Comparison of ENCODE assay signal across 8 mouse cellular contexts in genomic region chr9:20642101-20642895, GRCm38 (mm10). TPM values are rescaled to one million over a fixed set of nuclear protein-coding genes. Genes with fewer than 3 reads are reported as not detected.
A peak's percentile ranks its signal among the peaks of the same experiment; 100 is the strongest.
DNase-seq lines count a peak whose midpoint lies in the region; ATAC-seq and TF ChIP-seq lines count a peak whose summit lies in the region.

Ubl5 (plus strand) TSS chr9:20642878.

- no peaks in the 10 kb centered on the region for H3K27me3 ChIP-seq in liver, embryonic 11.5 days (replicated peaks; ENCODE audit: control insufficient read depth, insufficient read depth, low read length)
- H3K27me3 ChIP-seq in myocyte (ENCODE audit: control insufficient read depth, insufficient read depth, insufficient read length): no peaks in the 10 kb centered on the region

- 1% methylated on average over 51 of the region's 51 CpGs for WGBS in liver, embryonic 11.5 days

- ATAC-seq in liver, embryonic 11.5 days (replicated peaks; ENCODE audit: low FRiP score): peak; percentile 78

- H3K9ac ChIP-seq in liver, embryonic 11.5 days (ENCODE audit: low read depth, low read length): peak within 1 kb of the TSS; percentile 86

- peaks cover 10% of the 10 kb centered on the region for H3K36me3 ChIP-seq in liver, embryonic 11.5 days (ENCODE audit: control insufficient read depth, insufficient read depth, low read length)
- H3K36me3 ChIP-seq in myocyte (ENCODE audit: control insufficient read depth, insufficient read depth): no peaks in the 10 kb centered on the region

- H3K4me1 ChIP-seq in liver, embryonic 11.5 days (replicated peaks; ENCODE audit: control insufficient read depth, insufficient read depth, low read length): peaks cover 9% of the 10 kb centered on the region

- no peaks in the 10 kb centered on the region for H3K9me3 ChIP-seq in liver, embryonic 11.5 days (ENCODE audit: control insufficient read depth, low read length)

- H3K4me2 ChIP-seq in liver, embryonic 11.5 days: peak within 1 kb of the TSS; percentile 79
- peak within 1 kb of the TSS; percentile 99 for H3K4me2 ChIP-seq in myocyte (ENCODE audit: low read depth)

- peak within 1 kb of the TSS; percentile 64 for H3K27ac ChIP-seq in liver, embryonic 11.5 days (ENCODE audit: low read depth, low read length)

- peak; percentile 80 for DNase-seq in A20 (ENCODE audit: low read depth, low spot score)
- peak; percentile 42 for DNase-seq in T-cell, adult 2 months (ENCODE audit: low spot score)
- peak; percentile 94 for DNase-seq in embryo, embryonic 11.5 days (ENCODE audit: low read depth, low spot score)
- peak; percentile 62 to 65 for DNase-seq in heart, adult 18-20 months
- peak; percentile 84 for DNase-seq in kidney, adult 11 months
- DNase-seq in liver, embryonic 11.5 days (ENCODE audit: low spot score): peak; percentile 89
- DNase-seq in thymus, adult 18-20 months: peak; percentile 93 to 97

- peaks cover 57% of the 10 kb centered on the region for H3K79me2 ChIP-seq in myocyte (ENCODE audit: control insufficient read depth, insufficient read depth)

- TF ChIP-seq POLR2A in myocyte (IDR thresholded peaks at IDR 0.05; ENCODE audit: insufficient read length, low read depth): peak; percentile 39

- peak within 1 kb of the TSS; percentile 45 for H3ac ChIP-seq in myocyte (ENCODE audit: control insufficient read depth, insufficient read length)

- peak within 1 kb of the TSS; percentile 96 for H3K4me3 ChIP-seq in liver, embryonic 11.5 days (ENCODE audit: low read depth, low read length)
- H3K4me3 ChIP-seq in myocyte: peak within 1 kb of the TSS; percentile 93

TF ChIP-seq in myocyte, 11 proteins besides CTCF, POLR2A, EP300 and RAD21:
- TF ChIP-seq E2F4 (IDR thresholded peaks at IDR 0.05; ENCODE audit: insufficient read depth) (no peak), POLR2AphosphoS2 (IDR thresholded peaks at IDR 0.05; ENCODE audit: insufficient read length, low read depth) (peak; percentile 50), TCF3 (IDR thresholded peaks at IDR 0.05; ENCODE audit: insufficient read length, low read depth) (no peak), MYOD1 (IDR thresholded peaks at IDR 0.05; ENCODE audit: control insufficient read depth in 1 of 3, insufficient read length in 2 of 3, low read depth in 2 of 3) (peak in 2 of 3 experiments; percentile 38 to 63), USF1 (IDR thresholded peaks at IDR 0.05; ENCODE audit: low read depth) (no peak), CEBPB (IDR thresholded peaks at IDR 0.05; ENCODE audit: insufficient read depth, poor library complexity, severe bottlenecking) (no peak), MAX (IDR thresholded peaks at IDR 0.05; ENCODE audit: low read depth) (no peak), MYOG (IDR thresholded peaks at IDR 0.05; ENCODE audit: control insufficient read depth in 1 of 3, insufficient read depth in 1 of 3, insufficient read length in 2 of 3, low read depth in 2 of 3) (peak; percentile 13 to 77 (median 56)), REST (IDR thresholded peaks at IDR 0.05; ENCODE audit: insufficient read depth, insufficient read length) (no peak), SRF (IDR thresholded peaks at IDR 0.05; ENCODE audit: control insufficient read depth, insufficient read length, low read depth) (no peak), TCF12 (IDR thresholded peaks at IDR 0.05; ENCODE audit: insufficient read depth, poor library complexity, severe bottlenecking) (no peak)

RNA-seq across cellular contexts. Expression of gene Ubl5, which starts in this region (rescaled TPM):
- total RNA-seq in heart, adult 18-20 months (2021): 100 to 1,000 TPM; 236 to 246 TPM
- 324 and 349 TPM in 2 replicates for polyA plus RNA-seq in liver, embryonic 11.5 days (2014; fragmentation: Nextera tagmentation; extraction: Ambion mirVana)
- polyA plus RNA-seq in myocyte (2012; fragmentation: generic; extraction: Trizol): 762 TPM

Comparison
In these comparisons a context has a peak if more than half of its experiments do, and no peak if none do; other contexts are left out.
1. Peak in every context shown above with its lines: DNase-seq, ATAC-seq, H3K4me3 ChIP-seq and H3K27ac ChIP-seq.
2. DNase-seq: peak in every context shown above with its lines; median percentile 95 in thymus, adult 18-20 months; 94 in embryo, embryonic 11.5 days; 89 in liver, embryonic 11.5 days; 84 in kidney, adult 11 months; 80 in A20; 64 in heart, adult 18-20 months; 42 in T-cell, adult 2 months.